Mouse (Mus musculus): ENCODE data around the gene Slc12a3.

Gene Slc12a3

GRCm38 (mm10) chr8:94337559-94337958 lies 8.6 kb downstream of the Slc12a3 start:
- no peak for DNase-seq

- no peak for DNase-seq
Observed at GRCm38 (mm10) chr8:94340796-94341195, 11.8 kb downstream of the Slc12a3 start.

GRCm38 (mm10) chr8:94342691-94343090 lies 13.7 kb downstream of the Slc12a3 start:
- no peak for DNase-seq

- peak; percentile 68 for DNase-seq
Observed at GRCm38 (mm10) chr8:94343290-94343689, 14.3 kb downstream of the Slc12a3 start.

DNA sequence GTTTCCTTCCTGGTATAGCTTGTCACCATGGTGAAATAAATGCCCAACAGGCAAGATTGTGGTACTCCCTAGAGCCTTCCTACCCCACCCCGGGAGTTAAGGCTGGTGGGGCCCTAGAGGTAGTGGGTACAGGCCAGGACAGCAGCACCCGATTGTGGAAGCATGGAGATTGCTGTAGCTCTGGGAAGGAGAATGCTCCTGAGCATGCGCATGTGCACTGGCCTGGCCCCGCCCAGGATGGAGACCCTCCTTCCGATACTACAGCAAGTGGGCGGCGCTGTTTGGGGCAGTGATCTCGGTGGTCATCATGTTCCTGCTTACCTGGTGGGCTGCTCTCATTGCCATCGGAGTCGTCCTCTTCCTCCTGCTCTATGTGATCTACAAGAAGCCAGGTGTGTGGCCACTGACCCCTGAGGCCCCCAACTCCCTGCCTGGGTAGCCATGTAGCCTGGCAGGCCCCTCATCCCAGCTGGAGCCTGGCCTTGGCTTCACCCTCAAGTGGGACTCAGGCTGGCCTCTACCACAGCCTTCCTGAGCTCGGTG lies 14.8 kb downstream of the Slc12a3 start:
- no peak for DNase-seq

DNA sequence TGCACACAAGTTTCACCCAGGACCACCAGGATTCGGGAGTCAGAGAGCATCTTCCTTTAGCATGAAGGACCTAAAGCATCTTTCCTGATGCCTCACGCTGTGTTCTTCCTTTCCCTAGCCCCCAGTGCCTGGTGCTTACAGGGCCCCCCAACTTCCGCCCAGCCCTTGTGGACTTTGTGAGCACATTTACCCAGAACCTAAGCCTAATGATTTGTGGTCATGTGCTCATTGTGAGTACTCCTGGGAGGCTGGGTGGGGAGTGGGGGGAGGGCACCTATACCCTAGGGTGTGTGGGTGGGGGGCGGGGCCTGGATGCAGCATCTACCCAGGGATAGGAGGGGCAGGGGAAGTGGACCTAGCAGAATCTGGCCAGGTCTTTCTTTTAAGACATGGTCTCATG lies 16.7 kb downstream of the Slc12a3 start:
- no peak for DNase-seq

DNA sequence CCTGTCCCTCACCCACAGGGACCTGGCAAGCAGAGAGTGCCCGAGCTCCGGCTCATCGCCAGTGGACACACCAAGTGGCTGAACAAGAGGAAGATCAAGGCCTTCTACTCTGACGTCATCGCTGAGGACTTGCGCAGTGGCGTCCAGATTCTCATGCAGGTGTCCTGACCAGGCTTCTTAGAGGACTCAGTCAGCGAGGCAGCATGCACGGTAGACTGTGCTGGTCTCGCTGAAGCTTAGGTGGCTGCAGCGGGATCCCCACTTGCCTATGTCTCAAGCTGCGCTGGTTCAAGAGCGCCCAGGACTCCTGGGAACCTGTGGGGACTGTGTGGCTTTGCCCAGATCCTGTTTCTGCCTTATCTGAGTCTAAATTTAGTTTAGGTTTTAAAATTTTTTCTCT lies 17.3 kb downstream of the Slc12a3 start:
- DNase-seq: no peak

- DNase-seq: no peak
Observed at GRCm38 (mm10) chr8:94348425-94348824, 19.4 kb downstream of the Slc12a3 start.

DNA sequence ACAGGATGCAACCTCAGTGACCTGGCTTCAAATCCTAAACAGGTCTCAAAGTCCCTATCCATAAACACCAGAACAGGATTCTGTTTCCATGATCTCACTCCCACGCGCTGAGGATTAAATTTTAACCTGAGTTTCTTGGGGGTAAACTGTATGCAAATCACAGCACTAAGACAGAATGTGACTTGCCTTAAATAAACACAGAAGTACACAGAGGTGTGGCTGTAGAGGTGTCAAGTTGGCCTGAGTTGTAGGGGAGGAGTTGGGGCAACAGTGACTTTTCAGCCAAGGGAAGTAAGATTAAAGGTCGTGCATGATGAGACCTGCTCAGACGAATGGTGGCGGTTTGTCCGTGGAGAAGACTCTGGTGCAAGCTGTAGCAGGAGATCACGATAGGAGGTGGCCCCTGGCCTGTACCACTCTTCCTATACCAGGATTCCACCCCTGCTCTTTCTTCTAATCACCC lies 25.1 kb downstream of the Slc12a3 start:
- no peak for DNase-seq

DNA sequence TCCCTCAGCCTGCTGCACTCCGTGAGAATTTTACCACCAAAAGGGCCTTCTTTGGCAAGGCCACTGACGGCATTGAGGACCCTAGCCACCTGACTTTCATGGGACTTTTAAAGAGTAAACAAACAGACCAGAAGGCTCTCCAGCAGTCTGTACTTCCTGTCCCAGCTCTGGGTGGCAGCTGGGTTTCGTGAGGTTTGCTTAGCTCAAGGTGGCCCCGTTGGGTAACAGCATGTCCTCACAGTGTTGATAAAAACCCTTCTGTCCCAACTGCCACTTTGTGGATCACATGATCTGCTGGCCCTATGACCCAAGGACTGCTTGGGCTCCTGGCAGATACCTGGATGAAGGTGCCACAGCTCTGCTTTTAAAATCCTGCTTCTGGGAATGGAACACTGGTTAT lies 25.6 kb downstream of the Slc12a3 start:
- no peak for DNase-seq

GRCm38 (mm10) chr8:94357220-94357619 lies 28.2 kb downstream of the Slc12a3 start:
- no peak for DNase-seq

DNA sequence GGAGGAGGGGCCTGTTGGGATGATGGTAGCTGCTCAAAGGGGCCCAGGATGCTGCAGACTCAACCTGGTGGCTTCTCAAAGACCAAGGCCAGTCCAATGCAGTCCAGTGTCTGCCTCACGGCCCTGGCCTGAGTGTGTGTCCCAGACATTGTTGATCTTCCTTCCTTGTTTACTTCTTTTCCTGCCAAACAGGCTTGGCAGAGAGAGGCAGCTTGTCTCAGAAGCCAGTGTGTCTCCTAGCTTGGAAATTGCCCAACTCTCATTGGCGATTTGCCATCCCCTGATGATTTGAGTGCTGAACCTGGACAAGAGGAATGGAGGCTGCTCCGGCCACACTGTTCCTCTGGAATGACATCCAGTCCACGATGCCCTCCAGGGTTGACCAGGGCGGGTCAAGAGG lies 29.5 kb downstream of the Slc12a3 start:
- DNase-seq: peak; percentile 62

- DNase-seq: no peak
Observed at GRCm38 (mm10) chr8:94361774-94362431, 32.9 kb downstream of the Slc12a3 start.

DNA sequence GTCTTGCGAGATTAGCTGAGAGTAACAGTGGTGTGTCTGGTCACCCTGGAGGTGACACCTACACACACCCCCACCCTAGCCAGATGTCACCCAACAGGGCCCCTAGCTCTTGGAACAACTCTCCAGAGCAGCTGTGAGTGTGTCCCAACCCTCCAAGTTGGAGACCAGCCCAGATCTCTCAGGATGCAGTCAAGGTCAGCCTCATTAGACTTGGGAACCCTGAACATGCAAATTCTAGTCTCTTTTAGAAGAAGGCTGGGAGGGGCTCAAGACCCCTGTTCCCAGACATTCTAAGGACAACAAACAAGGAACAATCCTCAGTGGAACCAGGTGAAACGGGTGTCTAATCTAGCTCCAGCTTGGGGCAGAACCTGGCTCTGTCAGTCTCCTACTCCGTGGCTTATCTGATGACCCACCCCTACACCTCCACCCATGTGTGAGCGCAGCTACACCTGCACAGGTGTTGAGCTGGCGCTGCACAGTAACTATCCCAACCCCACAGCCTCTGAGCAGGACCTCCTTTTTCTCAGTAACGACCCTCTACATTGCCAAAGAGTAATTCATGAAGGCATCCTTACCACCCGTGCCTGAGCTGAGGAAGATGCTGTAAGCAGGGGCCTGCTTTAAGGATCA lies 33.7 kb downstream of the Slc12a3 start:
- DNase-seq: no peak

GRCm38 (mm10) chr8:94363288-94363688 lies 34.3 kb downstream of the Slc12a3 start:
- DNase-seq: no peak

- DNase-seq: no peak
Observed at GRCm38 (mm10) chr8:94363906-94364305, 34.9 kb downstream of the Slc12a3 start.

DNA sequence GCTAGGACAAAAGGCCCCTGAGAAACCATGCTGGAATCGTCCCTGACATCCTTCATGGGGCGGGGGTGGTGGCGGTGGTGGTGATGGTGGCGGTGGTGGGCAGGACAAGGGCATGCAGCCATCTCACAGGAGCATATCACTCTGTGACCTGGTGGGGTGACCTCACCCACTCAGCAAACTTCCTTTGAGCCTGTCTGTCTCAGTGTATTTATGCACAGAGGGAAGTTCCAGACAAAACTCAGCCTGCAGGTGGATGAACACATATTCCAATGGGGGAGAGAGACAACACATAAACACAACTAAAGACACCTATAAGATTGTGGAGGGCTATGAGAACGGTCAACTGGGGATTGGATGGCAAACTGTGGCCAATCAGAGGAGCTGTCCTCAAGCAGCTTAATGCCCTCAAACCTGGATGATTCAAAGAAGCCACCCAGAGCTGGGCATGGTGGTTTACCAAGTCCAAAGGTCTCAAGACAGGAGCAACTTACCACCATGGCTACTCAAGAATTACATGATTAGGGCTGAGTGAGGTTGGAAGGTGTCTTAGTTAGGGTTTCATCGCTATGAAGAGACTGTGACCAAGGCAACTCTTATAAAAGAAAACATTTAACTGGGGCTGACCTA lies 35.8 kb downstream of the Slc12a3 start:
- DNase-seq: no peak

DNA sequence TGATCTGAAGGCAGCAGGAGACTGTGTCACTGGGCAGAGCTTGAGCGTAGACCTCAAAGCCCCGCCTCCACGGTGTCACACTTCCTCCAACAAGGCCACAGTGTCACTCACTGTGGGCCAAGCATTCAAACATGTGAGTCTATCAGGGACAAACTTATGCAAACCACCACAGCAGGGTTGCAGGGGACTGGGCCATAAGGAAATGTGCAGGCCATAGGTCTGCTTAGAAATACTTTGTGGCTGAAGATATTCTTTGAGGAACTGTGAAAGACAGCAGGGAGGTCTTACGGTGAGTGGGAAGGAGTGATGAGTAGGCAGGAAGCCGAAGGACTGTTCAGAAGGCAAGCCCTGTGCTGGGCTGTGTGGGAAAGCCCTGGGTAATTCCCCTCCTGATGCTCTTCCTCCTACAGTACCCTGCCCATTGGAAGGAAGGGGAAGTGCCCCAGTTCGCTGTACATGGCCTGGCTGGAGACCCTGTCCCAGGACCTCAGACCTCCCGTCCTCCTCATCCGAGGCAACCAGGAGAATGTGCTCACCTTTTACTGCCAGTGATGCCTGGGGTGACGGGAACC lies 36.5 kb downstream of the Slc12a3 start:
- no peak for DNase-seq

GRCm38 (mm10) chr8:94370839-94371238 lies 41.8 kb downstream of the Slc12a3 start:
- DNase-seq: no peak

- no peak for DNase-seq
Observed at GRCm38 (mm10) chr8:94372955-94373599, 44.1 kb downstream of the Slc12a3 start.

- no peak for DNase-seq
Observed at GRCm38 (mm10) chr8:94375551-94375991, 46.6 kb downstream of the Slc12a3 start.

- no peak for DNase-seq
Observed at GRCm38 (mm10) chr8:94376176-94376575, 47.2 kb downstream of the Slc12a3 start.

DNA sequence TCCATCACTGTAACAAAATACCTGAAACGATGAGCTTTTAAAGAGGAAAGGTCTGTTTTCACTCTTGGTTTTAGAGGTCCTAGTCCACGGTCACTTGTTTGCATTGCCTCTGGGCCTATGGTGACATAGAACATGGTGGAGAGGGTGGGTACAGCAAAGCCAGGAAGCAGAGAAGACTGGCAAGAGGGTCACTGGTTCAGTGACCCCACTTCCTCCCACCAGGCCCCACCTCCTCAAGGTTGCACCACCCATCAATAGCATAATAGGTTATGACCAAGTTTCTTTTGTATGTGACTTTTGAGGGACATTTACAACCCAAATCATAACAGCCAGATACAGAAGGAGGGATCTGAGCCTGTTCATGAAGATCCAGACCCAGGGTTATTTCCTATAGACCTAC lies 47.6 kb downstream of the Slc12a3 start:
- DNase-seq: no peak

All from cerebellum, adult 11 months (tissue).